Mouse (Mus musculus): ENCODE results near the gene Lipe.

GRCm38 (mm10) chr7:25439124-25439822, 40.8 kb upstream of the Lipe start:
- TF ChIP-seq CTCF (IDR thresholded peaks at IDR 0.05; ENCODE audit: control insufficient read depth, insufficient read depth, insufficient read length), result no peak
- no peak for TF ChIP-seq USF1 (IDR thresholded peaks at IDR 0.05; ENCODE audit: low read depth)

Data from C2C12 (cell line).